23 mouse cellular contexts compared by ENCODE assay signal in the genomic region with DNA sequence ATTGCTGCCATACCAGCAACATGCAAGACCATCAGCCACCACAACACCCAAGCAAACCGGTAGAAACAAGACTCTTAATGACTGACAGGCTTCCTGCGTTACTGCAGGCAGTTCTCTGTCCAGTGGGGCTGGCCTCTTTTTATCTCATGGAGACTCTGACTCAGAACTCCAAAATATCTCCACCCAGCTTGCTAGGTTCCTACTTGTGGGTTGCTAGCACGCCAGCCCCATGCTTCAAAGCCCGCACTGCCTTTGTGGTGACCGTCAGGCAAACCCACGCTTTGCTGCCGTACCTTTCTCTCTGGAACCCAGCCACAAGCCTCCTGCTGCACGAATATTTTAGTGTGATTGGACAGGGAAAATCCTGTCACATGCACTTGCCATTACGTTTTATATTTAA.
DNase-seq lines count a peak whose midpoint lies in the region; ATAC-seq and TF ChIP-seq lines count a peak whose summit lies in the region.
"Had no signal": no experiment of that assay in that cellular context is flagged by ENCODE, and none has a peak within 500 bp of the region (broad histone marks: within the 10 kb centered on the region; RNA-seq: fewer than 3 reads in every experiment).

No protein-coding gene starts in this region.

- H3K27ac ChIP-seq in heart, adult 2 months, result no peak overlapping the region
- H3K27ac ChIP-seq in forebrain, embryonic 12.5 days, result no peak overlapping the region
- H3K27ac ChIP-seq: embryonic facial prominence, embryonic 10.5 days; hindbrain, embryonic 13.5 days; limb, embryonic 13.5 days; macrophage; neural tube, embryonic 12.5 days; stomach, embryonic 15.5 days had no signal

- WGBS in heart, adult 2 months, result 10% methylated on average over 9 of the region's 9 CpGs
- 83% methylated on average over 9 of the region's 9 CpGs for WGBS in forebrain, embryonic 12.5 days

- no peaks in the 10 kb centered on the region for H3K9me3 ChIP-seq in forebrain, embryonic 12.5 days
- H3K9me3 ChIP-seq: embryonic facial prominence, embryonic 10.5 days; hindbrain, embryonic 13.5 days; limb, embryonic 13.5 days; neural tube, embryonic 12.5 days; stomach, embryonic 15.5 days had no signal

- 0 out of 2 replicates have a peak, but pooled peaks have one; percentile 2 for TF ChIP-seq CTCF in heart, adult 2 months (IDR thresholded peaks at IDR 0.05)

- no peak for TF ChIP-seq EP300 in heart, adult 2 months (IDR thresholded peaks at IDR 0.05; ENCODE audit: insufficient read depth, low read depth, low read length)

- no peak for ATAC-seq in forebrain, embryonic 12.5 days (ENCODE audit: low FRiP score)
- ATAC-seq: activated CD4-positive, CD25-positive, alpha-beta regulatory T cell, adult 4 months; intestine, embryonic 16.5 days; liver, postnatal 0 days had no signal

- no peaks in the 10 kb centered on the region for H3K36me3 ChIP-seq in heart, adult 2 months (ENCODE audit: control insufficient read depth, insufficient read depth, low read length)
- no peaks in the 10 kb centered on the region for H3K36me3 ChIP-seq in forebrain, embryonic 12.5 days (replicated peaks)
- H3K36me3 ChIP-seq: embryonic facial prominence, embryonic 10.5 days; hindbrain, embryonic 13.5 days; limb, embryonic 13.5 days; neural tube, embryonic 12.5 days; stomach, embryonic 15.5 days had no signal

- no peak overlapping the region for H3K4me3 ChIP-seq in heart, adult 2 months
- H3K4me3 ChIP-seq in forebrain, embryonic 12.5 days (replicated peaks), result no peak overlapping the region
- H3K4me3 ChIP-seq: embryonic facial prominence, embryonic 10.5 days; erythroblast, embryonic 14.5 days; hindbrain, embryonic 13.5 days; limb, embryonic 13.5 days; neural tube, embryonic 12.5 days; stomach, embryonic 15.5 days had no signal

- TF ChIP-seq POLR2A in heart, adult 2 months (IDR thresholded peaks at IDR 0.05; ENCODE audit: insufficient read depth, low read depth, low read length), result no peak

- H3K27me3 ChIP-seq in heart, adult 2 months (ENCODE audit: control insufficient read depth, insufficient read depth, low read length), result no peaks in the 10 kb centered on the region
- H3K27me3 ChIP-seq in forebrain, embryonic 12.5 days, result no peaks in the 10 kb centered on the region
- H3K27me3 ChIP-seq: hindbrain, embryonic 13.5 days; neural tube, embryonic 12.5 days; stomach, embryonic 15.5 days had no signal

- no peaks in the 10 kb centered on the region for H3K79me2 ChIP-seq in heart, adult 2 months (replicated peaks; ENCODE audit: control insufficient read depth, insufficient read depth, low read length)

- peaks cover 1% of the 10 kb centered on the region; the same call in 1 of the 2 replicates for H3K4me1 ChIP-seq in heart, adult 2 months (ENCODE audit: control insufficient read depth, insufficient read depth, low read length)
- H3K4me1 ChIP-seq in forebrain, embryonic 12.5 days, result 0 out of 2 replicates have a peak, but pooled peaks cover 3% of the 10 kb centered on the region
- H3K4me1 ChIP-seq: embryonic facial prominence, embryonic 10.5 days; neural tube, embryonic 12.5 days; stomach, embryonic 15.5 days had no signal

- peak; percentile 36 for DNase-seq in right cerebral cortex, adult 18-20 months
- DNase-seq in right cerebral cortex, postnatal 10 days (ENCODE audit: low spot score in 2 of 2), result no peak
- peak in 1 of 2 experiments; percentile 33 for DNase-seq in heart, adult 2 months
- peak; percentile 57 to 64 for DNase-seq in heart, postnatal 10 days
- peak; percentile 55 for DNase-seq in telencephalon, adult 2 months (ENCODE audit: low read depth, low spot score)
- DNase-seq in gastrocnemius, adult 8-10 months (ENCODE audit: low spot score in 2 of 2), result no peak
- DNase-seq: adrenal gland, postnatal 36 days; cerebellum, postnatal 25 days; gastrocnemius, postnatal 25 days; kidney, postnatal 14 days; liver, postnatal 0 days; midbrain, embryonic 14.5 days; spleen, adult 18-20 months had no signal

- no peak overlapping the region for H3K4me2 ChIP-seq in forebrain, embryonic 12.5 days
- H3K4me2 ChIP-seq: hindbrain, embryonic 13.5 days; limb, embryonic 13.5 days; neural tube, embryonic 12.5 days; stomach, embryonic 15.5 days had no signal

- intact Hi-C loops in heart, adult 2 months (cut with DNase I), result loop anchor here (5.0 kb wide), 1 partner anchor 478 kb away; no protein-coding TSS in a partner anchor
- intact Hi-C loops in heart, postnatal 10 days (cut with DNase I), result loop anchor here (5.0 kb wide), 1 partner anchor 478 kb away; no protein-coding TSS in a partner anchor

- no peak overlapping the region for H3K9ac ChIP-seq in heart, adult 2 months (ENCODE audit: low read depth, low read length)
- no peak overlapping the region for H3K9ac ChIP-seq in forebrain, embryonic 12.5 days
- H3K9ac ChIP-seq: hindbrain, embryonic 13.5 days; limb, embryonic 13.5 days; liver, postnatal 0 days; neural tube, embryonic 12.5 days; stomach, embryonic 15.5 days had no signal

Comparison
In these comparisons a context has a peak if more than half of its experiments do, and no peak if none do; other contexts are left out.
1. DNase-seq: peak in right cerebral cortex, adult 18-20 months (single experiment), heart, postnatal 10 days (2 of 2) and telencephalon, adult 2 months (single experiment); none in right cerebral cortex, postnatal 10 days (0 of 2) and gastrocnemius, adult 8-10 months (0 of 2).